In the genomic region with DNA sequence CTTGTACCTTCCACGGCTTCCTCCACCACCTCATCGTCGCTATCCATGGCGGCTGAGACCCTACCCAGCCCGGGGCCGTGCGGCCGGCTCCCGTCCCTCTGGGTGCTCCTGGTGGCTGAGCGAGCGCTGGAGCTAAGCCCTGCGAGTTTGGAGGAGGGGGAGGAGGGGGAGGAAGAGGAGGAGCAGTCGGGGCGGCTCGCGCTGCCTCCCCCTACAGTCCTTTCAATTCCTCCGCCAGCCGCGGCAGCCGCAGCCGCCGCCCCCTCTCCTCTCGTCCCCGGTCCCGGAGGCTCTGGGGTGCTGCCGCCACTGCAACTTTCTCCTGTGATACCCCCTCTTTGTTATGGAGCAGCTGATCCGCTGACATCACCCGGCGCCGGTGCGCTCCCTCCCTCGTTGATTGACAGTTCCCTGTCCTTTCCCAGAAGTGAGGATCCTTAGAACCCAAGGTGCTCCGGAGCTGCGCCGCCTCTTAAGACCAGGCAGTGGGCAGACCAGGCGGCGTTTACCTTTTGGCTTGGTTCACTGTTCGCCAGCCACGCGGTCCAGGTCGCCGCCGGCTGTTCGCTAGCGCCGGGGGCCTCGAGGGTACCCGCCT, we compare ENCODE assay signal across 8 mouse cellular contexts. TPM values are rescaled to one million over a fixed set of nuclear protein-coding genes. Genes with fewer than 3 reads are reported as not detected.
DNase-seq lines count a peak whose midpoint lies in the region.

A gene (minus strand): TSS at position 369 of the 598 bp plus-strand sequence.

- H3K36me3 ChIP-seq in megakaryocyte, embryonic 14.5 days (replicated peaks; ENCODE audit: low read length), result peaks cover 18% of the 10 kb centered on the region

- H3K27me3 ChIP-seq in megakaryocyte, embryonic 14.5 days (replicated peaks), result no peaks in the 10 kb centered on the region

- DNase-seq in ZHBTc4 (ENCODE audit: low read depth, low spot score), result peak; percentile 85
- peak; percentile 36 to 69 for DNase-seq in cerebellum, postnatal 4 days (ENCODE audit: low spot score in 2 of 2)
- DNase-seq in gastrocnemius, postnatal 10 days, result peak; percentile 73
- peak; percentile 85 for DNase-seq in induced T-regulatory cell, adult 2 months (ENCODE audit: low read depth)
- DNase-seq in left cerebral cortex, adult 9 months (ENCODE audit: low spot score in 2 of 2), result peak; percentile 56 to 79
- DNase-seq in right cerebral cortex, postnatal 10 days (ENCODE audit: low spot score in 2 of 2), result peak; percentile 83 to 85
- DNase-seq in urinary bladder, postnatal 14 days (ENCODE audit: low spot score), result peak; percentile 83

- peaks cover 66% of the 10 kb centered on the region for H3K4me1 ChIP-seq in megakaryocyte, embryonic 14.5 days

- no peaks in the 10 kb centered on the region for H3K9me3 ChIP-seq in megakaryocyte, embryonic 14.5 days

- H3K4me3 ChIP-seq in megakaryocyte, embryonic 14.5 days (replicated peaks), result peak within 1 kb of the TSS; percentile 100

RNA-seq across cellular contexts. Expression of the gene that starts here (rescaled TPM):
- total RNA-seq in gastrocnemius, postnatal 10 days (2021), result 100 to 1,000 TPM; 102 to 121 TPM
- 4.2 and 5.0 TPM in 2 replicates for polyA plus RNA-seq in megakaryocyte, embryonic 14.5 days (2012; ENCODE audit: insufficient read depth, low replicate concordance)

Comparison
In these comparisons a context has a peak if more than half of its experiments do, and no peak if none do; other contexts are left out.
1. Peak in every context shown above with its lines: DNase-seq and H3K4me3 ChIP-seq.